Mouse (Mus musculus) forebrain, postnatal 0 days (tissue): Measurements from ENCODE around the gene Rtkn2. TPM values are rescaled to one million over a fixed set of nuclear protein-coding genes. Genes with fewer than 3 reads are reported as not detected.

ENCODE experiments used
- ATAC-seq: fragments of 200-750 bp; cut with Nextera tagmentation; 2 replicates; pipeline ENCODE4 v1.8.0; 2017; ENCODE audit warnings: mild to moderate bottlenecking, moderate library complexity
- DNase-seq: peaks from one replicate; pipeline ENCODE4 v3.0.0-alpha.2; 2015
- H3K27ac ChIP-seq: fragments of 300-500 bp; sonication (generic); 2 replicates; pipeline ENCODE4 v1.5.1; 2014; ENCODE audit warnings: low read depth, mild to moderate bottlenecking, antibody characterized with exemption, low read length, moderate library complexity, mixed read lengths
- H3K27me3 ChIP-seq: fragments of 300-500 bp; sonication (generic); 2 replicates; pipeline ENCODE4 v1.6.1; 2014; ENCODE audit warnings: mild to moderate bottlenecking, low read length, mixed read lengths; ENCODE audit not compliant: insufficient read depth
- H3K36me3 ChIP-seq: fragments of 300-500 bp; sonication (generic); 2 replicates; pipeline ENCODE4 v1.6.1; 2014; ENCODE audit warnings: mild to moderate bottlenecking, moderate library complexity; ENCODE audit not compliant: insufficient read depth
- H3K4me1 ChIP-seq: fragments of 300-500 bp; sonication (generic); 2 replicates; pipeline ENCODE4 v1.6.1; 2014; ENCODE audit warnings: antibody characterized with exemption; ENCODE audit not compliant: insufficient read depth
- H3K4me2 ChIP-seq: fragments of 300-500 bp; sonication (generic); 2 replicates; pipeline ENCODE4 v1.6.1; 2014; ENCODE audit warnings: low read depth, mild to moderate bottlenecking, moderate library complexity
- H3K4me3 ChIP-seq: fragments of 300-500 bp; sonication (generic); 2 replicates; pipeline ENCODE4 v1.5.1; 2014; ENCODE audit warnings: low read depth, low read length, mixed read lengths
- H3K9ac ChIP-seq: fragments of 300-500 bp; sonication (generic); 2 replicates; pipeline ENCODE4 v1.6.1; 2014; ENCODE audit warnings: mild to moderate bottlenecking
- H3K9me3 ChIP-seq: fragments of 300-500 bp; sonication (generic); 2 replicates; pipeline ENCODE4 v1.6.1; 2016; ENCODE audit warnings: low read length
- CTCF ChIP-seq: sonication (generic); IDR thresholded peaks from 2 replicates; pipeline ENCODE4 v1.5.1; 2016; ENCODE audit warnings: antibody characterized with exemption, control low read depth, low read depth
- WGBS: fragments of 180-500 bp; shearing (Covaris S2); extraction: QIAGEN DNeasy Blood & Tissue Kit; methylation state at CpG from one replicate; pipeline ENCODE4 v1.1.7; 2014; 5-methylcytosine and 5-hydroxymethylcytosine counted together
- polyA plus RNA-seq: library from polyadenylated mRNA; unstranded; fragments of >200 nt; fragmentation: Nextera tagmentation; extraction: Ambion mirVana; gene quantifications from 2 replicates; pipeline ENCODE4 v1.2.1, GENCODE M21; 2015
- total RNA-seq: library from RNA; depleted of rRNA; stranded (reverse); fragments of >200 nt; gene quantifications from 2 replicates; pipeline ENCODE4 v1.2.3, GENCODE M21; 2014

Gene Rtkn2
- total and polyA plus RNA-seq, 2 experiments from 2014 or later: 4.2 to 4.9 TPM

DNA sequence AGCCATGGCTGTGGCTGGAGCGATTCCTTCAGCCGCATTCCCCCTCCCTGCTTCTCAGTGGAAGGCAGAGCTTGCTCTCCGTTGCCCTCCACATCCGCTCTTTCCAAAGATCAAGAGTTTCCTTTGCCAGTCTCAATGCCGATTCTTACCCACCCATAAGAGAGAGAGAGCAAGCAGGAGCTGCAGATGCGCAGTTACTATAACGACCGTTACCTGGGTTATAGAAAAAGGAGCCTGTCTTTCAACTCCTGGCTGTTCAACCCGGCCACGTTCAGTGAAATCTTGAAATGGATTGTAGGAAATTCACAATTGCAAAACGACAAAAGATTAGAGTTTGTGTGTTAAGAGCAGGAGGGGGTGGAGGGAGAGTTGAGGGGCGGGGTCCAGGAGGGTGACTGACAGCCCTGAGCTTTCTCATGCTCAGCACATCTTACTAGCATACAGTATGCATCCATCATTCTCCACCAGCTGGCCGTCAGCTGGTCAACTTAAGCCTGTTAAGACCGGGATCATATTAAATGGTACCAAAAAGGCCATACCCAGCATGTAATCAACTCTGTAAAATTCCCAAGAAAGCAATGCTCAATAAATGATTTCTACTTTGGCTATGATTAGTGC, 72.1 kb downstream of the Rtkn2 start:
- WGBS: 80% methylated on average over 14 of the region's 14 CpGs
- Histone ChIP-seq H3K4me3 (no peak overlapping the region), H3K27ac (no peak overlapping the region), H3K9ac (no peak overlapping the region), H3K36me3 (no peaks in the 10 kb centered on the region), H3K27me3 (no peaks in the 10 kb centered on the region), H3K9me3 (no peaks in the 10 kb centered on the region), H3K4me2 (no peak overlapping the region), H3K4me1 (no peaks in the 10 kb centered on the region)
- no peak for TF ChIP-seq CTCF
- DNase-seq: no peak
- ATAC-seq: peak; percentile 71

- H3K4me3 ChIP-seq: no peak overlapping the region
- TF ChIP-seq CTCF: peak; percentile 14; the same call in 1 of the 2 replicates
- H3K9ac ChIP-seq: no peak overlapping the region
- no peaks in the 10 kb centered on the region for H3K27me3 ChIP-seq
- no peak for DNase-seq
- 92% methylated on average over 8 of the region's 8 CpGs for WGBS
- H3K36me3 ChIP-seq: no peaks in the 10 kb centered on the region
- no peaks in the 10 kb centered on the region for H3K9me3 ChIP-seq
- no peak overlapping the region for H3K4me2 ChIP-seq
- H3K27ac ChIP-seq: no peak overlapping the region
- H3K4me1 ChIP-seq: no peaks in the 10 kb centered on the region
- no peak for ATAC-seq
Measured at GRCm38 (mm10) chr10:68052307-68052706, 72.9 kb downstream of the Rtkn2 start.

DNA sequence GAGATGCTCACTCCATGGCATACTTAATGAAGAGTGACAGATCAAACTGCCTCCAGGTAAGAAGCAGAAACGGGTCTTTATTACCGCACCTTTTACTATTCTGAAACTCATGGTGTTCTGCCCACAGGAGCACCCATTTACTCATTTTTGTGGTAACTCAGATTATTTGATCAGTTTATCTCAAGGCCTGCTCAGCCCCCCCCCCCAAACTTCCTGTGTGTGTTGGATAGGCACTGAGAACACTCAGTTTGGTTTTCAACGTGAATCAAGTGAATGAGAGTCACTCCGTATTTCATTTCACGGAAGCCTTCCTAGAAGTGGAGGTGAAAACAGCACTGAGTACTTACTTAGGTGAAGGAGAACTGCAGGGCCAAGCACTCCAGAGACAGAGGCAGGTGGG, 74.8 kb downstream of the Rtkn2 start:
- H3K27me3 ChIP-seq: no peaks in the 10 kb centered on the region
- ATAC-seq (no peak), DNase-seq (no peak)
- WGBS: 90% methylated on average over 5 of the region's 5 CpGs
- H3K4me3 ChIP-seq: no peak overlapping the region
- H3K4me1 ChIP-seq: no peaks in the 10 kb centered on the region
- no peak overlapping the region for H3K9ac ChIP-seq
- H3K36me3 ChIP-seq: no peaks in the 10 kb centered on the region
- no peaks in the 10 kb centered on the region for H3K9me3 ChIP-seq
- no peak overlapping the region for H3K27ac ChIP-seq
- H3K4me2 ChIP-seq: no peak overlapping the region
- no peak for TF ChIP-seq CTCF

DNA sequence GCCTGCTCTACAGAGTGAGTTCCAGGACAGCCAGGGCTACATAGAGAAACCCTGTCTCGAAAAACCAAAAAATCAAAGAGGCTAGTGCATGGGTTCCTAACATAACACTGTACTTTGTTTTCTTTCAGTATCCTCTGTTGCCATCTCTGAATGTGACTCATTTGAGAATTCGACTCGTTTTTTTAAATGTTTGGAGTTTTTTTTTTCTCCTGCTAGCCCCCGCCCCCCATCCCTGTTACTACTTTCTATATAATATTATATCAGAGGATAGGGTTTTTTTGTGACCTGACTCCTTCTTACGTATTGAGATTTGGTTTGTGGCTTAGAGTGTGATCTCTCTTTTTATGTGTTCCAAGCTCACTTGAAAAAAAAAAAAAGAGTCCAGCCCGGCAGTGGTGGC, 75.3 kb downstream of the Rtkn2 start:
- H3K36me3 ChIP-seq: no peaks in the 10 kb centered on the region
- H3K27ac ChIP-seq: no peak overlapping the region
- DNase-seq (no peak), ATAC-seq (no peak)
- H3K4me2 ChIP-seq: no peak overlapping the region
- WGBS: 90% methylated on average over 6 of the region's 6 CpGs
- no peak overlapping the region for H3K9ac ChIP-seq
- no peaks in the 10 kb centered on the region for H3K4me1 ChIP-seq
- TF ChIP-seq CTCF: no peak
- H3K4me3 ChIP-seq: no peak overlapping the region
- no peaks in the 10 kb centered on the region for H3K9me3 ChIP-seq
- no peaks in the 10 kb centered on the region for H3K27me3 ChIP-seq

GRCm38 (mm10) chr10:68057841-68058240, 78.5 kb downstream of the Rtkn2 start:
- H3K4me2 ChIP-seq: no peak overlapping the region
- no peak overlapping the region for H3K4me3 ChIP-seq
- 95% methylated on average over 3 of the region's 3 CpGs for WGBS
- no peaks in the 10 kb centered on the region for H3K36me3 ChIP-seq
- no peak for TF ChIP-seq CTCF
- H3K9me3 ChIP-seq: no peaks in the 10 kb centered on the region
- H3K4me1 ChIP-seq: 0 out of 2 replicates have a peak, but pooled peaks cover 3% of the 10 kb centered on the region
- ATAC-seq: no peak
- no peaks in the 10 kb centered on the region for H3K27me3 ChIP-seq
- no peak overlapping the region for H3K9ac ChIP-seq
- H3K27ac ChIP-seq: no peak overlapping the region
- DNase-seq: no peak

DNA sequence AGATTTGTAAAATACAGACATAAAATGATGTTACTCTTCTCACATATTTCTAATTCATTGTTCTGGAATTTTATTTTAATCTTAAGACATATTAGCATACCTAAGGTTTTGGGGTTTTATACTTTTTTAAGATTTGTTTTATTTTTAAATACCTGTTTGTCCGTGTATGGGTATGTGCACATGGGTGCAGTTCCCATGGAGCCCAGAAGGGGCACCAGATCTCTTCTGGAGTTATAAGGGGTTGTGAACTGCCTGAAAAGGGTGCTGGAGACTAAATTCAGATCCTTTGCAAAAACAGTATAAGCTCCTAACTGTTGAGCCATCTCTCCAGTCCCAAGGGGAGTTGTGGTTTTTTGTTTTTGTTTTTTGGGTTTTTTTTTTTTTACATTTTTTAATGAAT, 79.0 kb downstream of the Rtkn2 start:
- DNase-seq: no peak
- H3K27ac ChIP-seq: no peak overlapping the region
- no peak for TF ChIP-seq CTCF
- no peak overlapping the region for H3K4me2 ChIP-seq
- no peak overlapping the region for H3K9ac ChIP-seq
- no peak overlapping the region for H3K4me3 ChIP-seq
- H3K36me3 ChIP-seq: no peaks in the 10 kb centered on the region
- no peaks in the 10 kb centered on the region for H3K9me3 ChIP-seq
- no peaks in the 10 kb centered on the region for H3K27me3 ChIP-seq
- 0 out of 2 replicates have a peak, but pooled peaks cover 3% of the 10 kb centered on the region for H3K4me1 ChIP-seq
- WGBS: 98% methylated on average over 1 of the region's 1 CpGs
- ATAC-seq: no peak

- Histone ChIP-seq H3K4me2 (no peak overlapping the region), H3K4me1 (0 out of 2 replicates have a peak, but pooled peaks cover 3% of the 10 kb centered on the region), H3K36me3 (no peaks in the 10 kb centered on the region), H3K27ac (0 out of 2 replicates have a peak overlapping the region, but pooled peaks have one; percentile 29), H3K27me3 (no peaks in the 10 kb centered on the region; the same call in 1 of the 2 replicates), H3K4me3 (no peak overlapping the region), H3K9me3 (no peaks in the 10 kb centered on the region), H3K9ac (no peak overlapping the region)
- DNase-seq (peak; percentile 38), ATAC-seq (no peak)
- no peak for TF ChIP-seq CTCF
- WGBS: 31% methylated on average over 16 of the region's 16 CpGs
Measured at GRCm38 (mm10) chr10:68060590-68061248, 81.3 kb downstream of the Rtkn2 start.
